Comparison of ENCODE assay signal across 11 mouse cellular contexts in genomic region chr2:14875616-14876015, GRCm38 (mm10).
DNase-seq lines count a peak whose midpoint lies in the region; ATAC-seq and TF ChIP-seq lines count a peak whose summit lies in the region.
"Had no signal": no experiment of that assay in that cellular context is flagged by ENCODE, and none has a peak within 500 bp of the region (broad histone marks: within the 10 kb centered on the region; RNA-seq: fewer than 3 reads in every experiment).

No protein-coding gene starts in this region.

- no peak overlapping the region for H3K9ac ChIP-seq in forebrain, postnatal 0 days
- no peak overlapping the region for H3K9ac ChIP-seq in forebrain, embryonic 13.5 days
- H3K9ac ChIP-seq in hindbrain, embryonic 14.5 days: no peak overlapping the region
- no peak overlapping the region for H3K9ac ChIP-seq in kidney, embryonic 16.5 days (replicated peaks; ENCODE audit: low read length)

- no peak overlapping the region for H3K4me3 ChIP-seq in forebrain, postnatal 0 days (ENCODE audit: low read depth, low read length)
- H3K4me3 ChIP-seq in forebrain, embryonic 13.5 days: no peak overlapping the region
- H3K4me3 ChIP-seq in hindbrain, embryonic 14.5 days (replicated peaks; ENCODE audit: low read length): peak overlapping the region; percentile 26; the same call in 1 of the 2 replicates
- no peak overlapping the region for H3K4me3 ChIP-seq in kidney, embryonic 16.5 days (ENCODE audit: low read length)

- peak; percentile 40 for DNase-seq in forebrain, postnatal 0 days
- peak; percentile 29 for DNase-seq in adrenal gland, postnatal 14 days
- peak; percentile 35 for DNase-seq in hindbrain, embryonic 14.5 days (ENCODE audit: low spot score)
- peak; percentile 18 for DNase-seq in neural tube, embryonic 10.5 days (ENCODE audit: extremely low spot score, low spot score)
- no peak for DNase-seq in gastrocnemius, postnatal 10 days
- no peak for DNase-seq in natural killer cell, adult 2 months (ENCODE audit: low spot score in 2 of 2)
- DNase-seq: kidney, adult 8-10 months had no signal

- H3K9me3 ChIP-seq in forebrain, postnatal 0 days (ENCODE audit: low read length): no peaks in the 10 kb centered on the region
- no peaks in the 10 kb centered on the region for H3K9me3 ChIP-seq in forebrain, embryonic 13.5 days (replicated peaks)
- H3K9me3 ChIP-seq in hindbrain, embryonic 14.5 days (ENCODE audit: control insufficient read depth, low read length): no peaks in the 10 kb centered on the region
- no peaks in the 10 kb centered on the region for H3K9me3 ChIP-seq in kidney, embryonic 16.5 days (ENCODE audit: low read length)

- no peak for TF ChIP-seq CTCF in forebrain, postnatal 0 days (IDR thresholded peaks at IDR 0.05; ENCODE audit: low read depth)

- 47% methylated on average over 6 of the region's 6 CpGs for WGBS in forebrain, postnatal 0 days
- WGBS in forebrain, embryonic 13.5 days: 59% methylated on average over 6 of the region's 6 CpGs
- whole genome bisulfite sequencing in hindbrain, embryonic 14.5 days: 26% methylated on average over 6 of the region's 6 CpGs
- WGBS in kidney, embryonic 16.5 days: 76% methylated on average over 6 of the region's 6 CpGs

- 0 out of 2 replicates have a peak overlapping the region, but pooled peaks have one; percentile 15 for H3K4me2 ChIP-seq in forebrain, postnatal 0 days (ENCODE audit: low read depth)
- no peak overlapping the region for H3K4me2 ChIP-seq in forebrain, embryonic 13.5 days
- H3K4me2 ChIP-seq in hindbrain, embryonic 14.5 days (replicated peaks): peak overlapping the region; percentile 52
- H3K4me2 ChIP-seq in kidney, embryonic 16.5 days (replicated peaks; ENCODE audit: low read depth, low read length): no peak overlapping the region
- H3K4me2 ChIP-seq: liver, embryonic 11.5 days had no signal

- H3K36me3 ChIP-seq in forebrain, postnatal 0 days (ENCODE audit: insufficient read depth): no peaks in the 10 kb centered on the region
- H3K36me3 ChIP-seq in forebrain, embryonic 13.5 days (ENCODE audit: poor library complexity, severe bottlenecking): no peaks in the 10 kb centered on the region
- H3K36me3 ChIP-seq in hindbrain, embryonic 14.5 days (replicated peaks; ENCODE audit: control insufficient read depth, insufficient read depth): no peaks in the 10 kb centered on the region
- H3K36me3 ChIP-seq in kidney, embryonic 16.5 days (ENCODE audit: insufficient read depth, low read length): no peaks in the 10 kb centered on the region

- peaks cover 18% of the 10 kb centered on the region for H3K4me1 ChIP-seq in forebrain, postnatal 0 days (ENCODE audit: insufficient read depth)
- H3K4me1 ChIP-seq in forebrain, embryonic 13.5 days: peaks cover 17% of the 10 kb centered on the region
- peaks cover 12% of the 10 kb centered on the region; the same call in 1 of the 2 replicates for H3K4me1 ChIP-seq in hindbrain, embryonic 14.5 days (replicated peaks; ENCODE audit: control insufficient read depth, insufficient read depth, low read length)
- H3K4me1 ChIP-seq in kidney, embryonic 16.5 days (ENCODE audit: insufficient read depth, low read length): peaks cover 13% of the 10 kb centered on the region

- ATAC-seq in forebrain, postnatal 0 days: peak; percentile 76
- ATAC-seq in forebrain, embryonic 13.5 days: no peak
- peak; percentile 59 for ATAC-seq in hindbrain, embryonic 14.5 days (ENCODE audit: low FRiP score)
- ATAC-seq in kidney, embryonic 16.5 days (ENCODE audit: low FRiP score, low TSS enrichment): no peak
- ATAC-seq: Patski had no signal

- no peaks in the 10 kb centered on the region for H3K27me3 ChIP-seq in forebrain, postnatal 0 days (ENCODE audit: insufficient read depth, low read length)
- no peaks in the 10 kb centered on the region for H3K27me3 ChIP-seq in forebrain, embryonic 13.5 days
- H3K27me3 ChIP-seq in hindbrain, embryonic 14.5 days (ENCODE audit: control insufficient read depth, insufficient read depth, low read length): no peaks in the 10 kb centered on the region
- no peaks in the 10 kb centered on the region for H3K27me3 ChIP-seq in kidney, embryonic 16.5 days (ENCODE audit: insufficient read depth, low read length)
- H3K27me3 ChIP-seq: Patski had no signal

- no peak overlapping the region for H3K27ac ChIP-seq in forebrain, postnatal 0 days (ENCODE audit: low read depth, low read length)
- H3K27ac ChIP-seq in forebrain, embryonic 13.5 days: no peak overlapping the region
- peak overlapping the region; percentile 16 for H3K27ac ChIP-seq in hindbrain, embryonic 14.5 days
- H3K27ac ChIP-seq in kidney, embryonic 16.5 days (ENCODE audit: low read length): no peak overlapping the region

Comparison
In these comparisons a context has a peak if more than half of its experiments do, and no peak if none do; other contexts are left out.
1. ATAC-seq: peak in forebrain, postnatal 0 days (single experiment) and hindbrain, embryonic 14.5 days (single experiment); none in forebrain, embryonic 13.5 days (single experiment) and kidney, embryonic 16.5 days (single experiment).
2. H3K4me2 ChIP-seq: peak in forebrain, postnatal 0 days (single experiment) and hindbrain, embryonic 14.5 days (single experiment); none in forebrain, embryonic 13.5 days (single experiment) and kidney, embryonic 16.5 days (single experiment).
3. DNase-seq: peak in forebrain, postnatal 0 days (single experiment), adrenal gland, postnatal 14 days (single experiment), hindbrain, embryonic 14.5 days (single experiment) and neural tube, embryonic 10.5 days (single experiment); none in gastrocnemius, postnatal 10 days (single experiment) and natural killer cell, adult 2 months (0 of 2).